Mouse (Mus musculus) midbrain, embryonic 11.5 days (tissue): ENCODE results near the gene Fyb. TPM values are rescaled to one million over a fixed set of nuclear protein-coding genes. Genes with fewer than 3 reads are reported as not detected.

Experiments
- ATAC-seq: fragments of 200-750 bp; cut with Nextera tagmentation; 2 replicates; pipeline ENCODE4 v1.8.0; 2017; ENCODE audit warnings: moderate TSS enrichment, moderate library complexity; ENCODE audit not compliant: low FRiP score
- DNase-seq: peaks from one replicate; pipeline ENCODE4 v3.0.0; 2015; ENCODE audit warnings: low spot score; ENCODE audit errors: missing footprints
- H3K27ac ChIP-seq: fragments of 300-500 bp; sonication (generic); 2 replicates; pipeline ENCODE4 v1.5.1; 2014; ENCODE audit warnings: low read depth, low read length
- H3K27me3 ChIP-seq: fragments of 300-500 bp; sonication (generic); 2 replicates; pipeline ENCODE4 v1.6.1; 2014; ENCODE audit warnings: mild to moderate bottlenecking, low read length, moderate library complexity, mixed read lengths; ENCODE audit not compliant: control insufficient read depth, insufficient read depth
- H3K36me3 ChIP-seq: fragments of 300-500 bp; sonication (generic); 2 replicates; pipeline ENCODE4 v1.6.1; 2014; ENCODE audit warnings: mild to moderate bottlenecking, low read length, moderate library complexity, mixed read lengths; ENCODE audit not compliant: control insufficient read depth, insufficient read depth
- H3K4me1 ChIP-seq: fragments of 300-500 bp; sonication (generic); 2 replicates; pipeline ENCODE4 v1.6.1; 2014; ENCODE audit warnings: low read length; ENCODE audit not compliant: control insufficient read depth, insufficient read depth
- H3K4me2 ChIP-seq: fragments of 300-500 bp; sonication (generic); 2 replicates; pipeline ENCODE4 v1.6.1; 2014; ENCODE audit warnings: mild to moderate bottlenecking, moderate library complexity
- H3K4me3 ChIP-seq: fragments of 300-500 bp; sonication (generic); 2 replicates; pipeline ENCODE4 v1.5.1; 2014; ENCODE audit warnings: low read depth, low read length
- H3K9ac ChIP-seq: fragments of 300-500 bp; sonication (generic); 2 replicates; pipeline ENCODE4 v1.6.1; 2014; ENCODE audit warnings: low read length
- H3K9me3 ChIP-seq: fragments of 300-500 bp; sonication (generic); 2 replicates; pipeline ENCODE4 v1.6.1; 2016; ENCODE audit warnings: low read length; ENCODE audit not compliant: control insufficient read depth
- WGBS: fragments of 180-500 bp; shearing (Covaris S2); extraction: QIAGEN DNeasy Blood & Tissue Kit; methylation state at CpG from one replicate; pipeline ENCODE4 v1.1.7; 2014; 5-methylcytosine and 5-hydroxymethylcytosine counted together
- polyA plus RNA-seq: library from polyadenylated mRNA; unstranded; fragments of >200 nt; fragmentation: Nextera tagmentation; extraction: Ambion mirVana; gene quantifications from 2 replicates; pipeline ENCODE4 v1.2.1, GENCODE M21; 2014

Gene Fyb
- polyA plus RNA-seq, 1 experiment from 2014 or later = 3.6 TPM

DNA sequence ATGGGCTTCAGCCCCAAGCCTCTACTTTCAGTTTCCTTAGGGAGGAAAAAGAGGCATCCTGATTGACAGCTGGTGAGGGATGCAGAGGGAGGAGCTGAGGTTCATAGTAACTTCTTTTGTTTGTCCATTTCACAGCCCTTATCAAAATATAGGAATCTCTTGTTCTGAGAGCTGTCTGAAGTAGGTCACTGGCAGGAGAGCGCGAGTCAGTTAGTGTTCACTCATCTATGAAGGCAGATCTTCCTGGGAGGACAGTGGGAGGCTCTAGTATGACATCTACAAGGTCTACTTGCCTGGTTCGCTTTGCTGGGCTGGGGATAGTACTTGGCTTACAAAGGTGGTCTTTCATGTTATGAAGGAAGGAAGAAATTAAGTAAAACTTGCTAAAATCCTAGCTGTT is 46.0 kb downstream of the Fyb start:
- Histone ChIP-seq H3K9me3 (no peaks in the 10 kb centered on the region), H3K27me3 (no peaks in the 10 kb centered on the region), H3K4me2 (no peak overlapping the region), H3K9ac (no peak overlapping the region), H3K4me1 (peaks cover 2% of the 10 kb centered on the region; the same call in 1 of the 2 replicates), H3K4me3 (no peak overlapping the region), H3K36me3 (no peaks in the 10 kb centered on the region), H3K27ac (no peak overlapping the region)
- 87% methylated on average over 3 of the region's 3 CpGs for WGBS
- ATAC-seq (no peak), DNase-seq (no peak)

DNA sequence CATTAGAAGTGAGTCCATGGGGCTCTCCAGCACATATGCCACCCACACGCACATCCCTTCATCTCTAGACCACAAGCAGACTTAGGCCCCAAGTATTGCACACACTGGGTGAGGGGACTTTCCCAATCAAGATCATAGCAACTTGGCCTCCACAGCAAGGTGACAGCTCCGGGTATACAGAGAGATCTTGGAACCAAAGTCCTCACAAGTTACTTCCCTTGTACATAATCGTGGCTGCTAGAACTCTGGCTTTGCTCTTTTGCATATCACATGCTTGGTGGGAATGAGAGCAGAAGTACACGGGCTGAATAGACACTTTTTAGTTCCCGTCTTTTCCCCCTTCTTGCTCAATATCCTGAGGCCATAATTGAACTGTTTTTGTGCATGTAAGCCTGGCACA is 46.4 kb downstream of the Fyb start:
- Histone ChIP-seq H3K4me3 (no peak overlapping the region), H3K4me2 (no peak overlapping the region), H3K27me3 (no peaks in the 10 kb centered on the region), H3K9me3 (no peaks in the 10 kb centered on the region), H3K27ac (no peak overlapping the region), H3K36me3 (no peaks in the 10 kb centered on the region), H3K4me1 (peaks cover 2% of the 10 kb centered on the region; the same call in 1 of the 2 replicates), H3K9ac (no peak overlapping the region)
- ATAC-seq (no peak), DNase-seq (no peak)
- WGBS = 90% methylated on average over 5 of the region's 5 CpGs

DNA sequence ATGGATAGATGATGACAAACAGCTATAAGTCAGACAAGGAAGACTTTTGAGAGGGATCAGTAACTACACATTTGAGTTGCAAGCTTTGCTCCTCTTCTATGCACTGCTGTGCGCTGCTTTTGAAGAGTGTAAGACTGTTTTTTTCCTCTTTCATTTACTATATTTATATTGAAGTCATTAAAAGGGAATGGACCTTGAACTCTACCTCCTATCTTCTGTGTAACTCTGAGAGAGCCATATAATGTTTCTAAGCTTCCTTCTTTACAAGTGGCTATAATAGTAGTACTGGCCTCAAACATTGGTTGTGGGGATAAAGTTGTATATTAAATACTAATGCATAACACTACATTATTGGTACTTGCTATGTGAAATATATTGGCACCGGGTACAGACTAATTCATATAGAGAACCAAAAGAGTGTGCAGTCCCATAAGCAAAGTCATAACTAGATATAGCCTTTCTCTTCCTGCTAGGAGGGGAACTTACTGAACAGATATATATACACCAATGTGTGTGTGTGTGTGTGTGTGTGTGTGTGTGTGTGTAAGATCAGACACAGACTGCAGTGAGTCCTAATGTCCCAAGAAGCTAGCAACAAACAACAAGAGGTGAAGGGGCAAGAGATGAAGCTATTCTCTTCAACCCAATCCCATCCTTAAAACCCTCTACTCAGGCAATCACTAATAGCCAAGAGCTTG is 47.7 kb downstream of the Fyb start:
- Histone ChIP-seq H3K9me3 (no peaks in the 10 kb centered on the region), H3K27ac (no peak overlapping the region), H3K4me2 (no peak overlapping the region), H3K36me3 (no peaks in the 10 kb centered on the region), H3K27me3 (no peaks in the 10 kb centered on the region), H3K9ac (no peak overlapping the region), H3K4me3 (no peak overlapping the region), H3K4me1 (no peaks in the 10 kb centered on the region)
- WGBS = 93% methylated on average over 2 of the region's 2 CpGs
- ATAC-seq (peak; percentile 31), DNase-seq (no peak)

DNA sequence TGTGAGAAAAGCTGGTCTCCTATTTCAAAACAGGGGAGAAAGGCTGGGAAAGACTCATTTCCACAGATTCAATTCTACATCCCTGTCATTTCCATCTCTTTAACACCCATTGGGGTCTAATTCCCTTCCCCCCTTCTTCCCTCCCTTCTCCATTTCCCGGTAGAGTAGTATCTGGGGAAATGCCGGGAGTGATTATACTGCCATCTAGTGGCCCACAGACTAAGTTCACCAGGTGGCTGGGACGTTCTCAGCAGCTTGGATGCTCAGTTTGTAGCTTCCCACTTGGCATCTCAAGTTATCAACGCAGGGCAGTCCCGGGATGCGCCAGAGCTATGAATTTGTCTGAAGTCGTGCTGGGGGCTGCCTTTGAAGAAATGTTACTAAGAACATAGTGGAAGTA is 48.2 kb downstream of the Fyb start:
- H3K9me3 ChIP-seq = no peaks in the 10 kb centered on the region
- H3K4me1 ChIP-seq = no peaks in the 10 kb centered on the region
- no peak overlapping the region for H3K9ac ChIP-seq
- no peaks in the 10 kb centered on the region for H3K36me3 ChIP-seq
- H3K27ac ChIP-seq = no peak overlapping the region
- no peak overlapping the region for H3K4me3 ChIP-seq
- H3K27me3 ChIP-seq = no peaks in the 10 kb centered on the region
- ATAC-seq (peak; percentile 84), DNase-seq (peak; percentile 93)
- no peak overlapping the region for H3K4me2 ChIP-seq
- 7% methylated on average over 7 of the region's 7 CpGs for WGBS

DNA sequence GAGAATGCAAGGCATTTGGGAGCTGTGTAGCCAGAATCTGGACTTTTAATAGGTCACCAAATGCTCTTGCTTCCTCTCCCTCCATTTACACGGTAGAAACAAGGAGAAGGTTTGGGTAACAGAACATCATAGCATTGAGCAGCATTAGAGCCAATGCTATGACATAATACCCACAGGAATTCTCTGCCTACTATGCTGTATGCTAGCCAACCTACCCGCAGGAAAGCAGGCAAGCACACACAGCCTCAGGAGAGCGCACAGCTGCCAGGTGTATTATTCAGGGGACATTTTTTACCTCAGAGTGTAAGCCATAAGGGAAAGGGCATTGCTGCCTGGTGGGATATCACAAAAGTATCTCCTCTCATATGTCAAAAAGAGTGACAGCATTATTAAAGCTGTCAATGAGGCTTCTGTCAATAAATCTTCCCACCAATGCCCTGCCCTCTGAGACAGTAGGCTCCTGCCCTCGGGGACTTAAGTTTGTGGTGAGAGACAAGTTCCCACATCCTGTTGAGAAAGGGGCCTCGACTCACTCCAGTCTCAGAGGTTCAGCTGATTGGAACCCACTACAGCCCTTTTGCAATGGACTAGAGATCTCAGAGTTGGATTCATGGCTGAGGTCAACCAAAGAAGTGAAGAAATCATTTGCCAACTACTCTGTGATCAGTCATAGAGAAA is 51.8 kb downstream of the Fyb start:
- no peaks in the 10 kb centered on the region for H3K4me1 ChIP-seq
- 67% methylated on average over 5 of the region's 5 CpGs for WGBS
- H3K4me2 ChIP-seq = no peak overlapping the region

DNA sequence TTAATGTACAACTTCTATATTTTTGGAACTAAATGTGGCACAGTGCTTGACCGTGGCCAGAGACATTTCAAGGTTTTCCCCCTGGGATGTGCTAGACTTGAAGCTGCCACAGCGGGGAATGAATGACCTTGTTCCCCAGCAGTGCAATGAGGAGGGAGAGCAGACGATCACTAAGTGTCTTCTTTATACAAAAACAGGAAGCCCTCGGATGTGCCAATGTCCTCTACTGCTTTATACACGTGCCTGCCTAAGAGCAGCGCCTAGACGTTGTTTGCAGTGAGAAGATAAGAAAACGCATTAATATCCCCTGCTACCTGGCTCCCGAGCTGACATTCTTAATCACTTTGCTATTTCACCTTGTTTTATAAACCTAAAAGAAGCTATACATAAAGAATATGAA is 55.3 kb downstream of the Fyb start:
- no peak for ATAC-seq
- Histone ChIP-seq H3K4me3 (no peak overlapping the region), H3K27me3 (no peaks in the 10 kb centered on the region), H3K27ac (no peak overlapping the region), H3K36me3 (no peaks in the 10 kb centered on the region), H3K4me1 (no peaks in the 10 kb centered on the region), H3K9ac (no peak overlapping the region), H3K9me3 (no peaks in the 10 kb centered on the region), H3K4me2 (no peak overlapping the region)
- DNase-seq = no peak
- 78% methylated on average over 9 of the region's 9 CpGs for WGBS

More for the DNA sequence above, 51.8 kb downstream of the Fyb start:
- Histone ChIP-seq H3K27me3 (no peaks in the 10 kb centered on the region), H3K9me3 (no peaks in the 10 kb centered on the region), H3K36me3 (no peaks in the 10 kb centered on the region), H3K27ac (no peak overlapping the region), H3K4me3 (no peak overlapping the region), H3K9ac (no peak overlapping the region)
- DNase-seq (no peak), ATAC-seq (no peak)

DNA sequence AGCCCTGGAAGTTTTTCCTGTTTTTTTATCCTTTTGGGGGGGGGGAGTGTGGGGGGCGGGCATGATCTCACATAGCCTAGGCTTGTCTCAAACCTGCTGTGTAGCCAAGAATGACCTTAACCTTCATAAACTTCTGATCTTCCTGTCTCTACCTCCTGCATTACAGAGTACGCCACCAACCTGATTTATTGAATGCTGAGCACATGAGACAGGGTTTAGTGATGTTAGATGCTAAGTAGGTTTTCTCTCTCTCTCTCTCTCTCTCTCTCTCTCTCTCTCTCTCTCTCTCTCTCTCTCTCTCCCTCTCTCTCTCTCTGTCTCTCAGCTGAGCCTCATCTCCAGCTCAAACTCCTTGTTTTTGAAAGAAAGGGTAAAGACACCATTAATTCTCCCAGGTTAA is 56.0 kb downstream of the Fyb start:
- H3K27me3 ChIP-seq = no peaks in the 10 kb centered on the region
- H3K27ac ChIP-seq = no peak overlapping the region
- H3K9ac ChIP-seq = no peak overlapping the region
- H3K4me1 ChIP-seq = no peaks in the 10 kb centered on the region
- H3K4me3 ChIP-seq = no peak overlapping the region
- no peak overlapping the region for H3K4me2 ChIP-seq
- H3K9me3 ChIP-seq = no peaks in the 10 kb centered on the region
- H3K36me3 ChIP-seq = no peaks in the 10 kb centered on the region
- 94% methylated on average over 2 of the region's 2 CpGs for whole genome bisulfite sequencing
- DNase-seq (no peak), ATAC-seq (no peak)

DNA sequence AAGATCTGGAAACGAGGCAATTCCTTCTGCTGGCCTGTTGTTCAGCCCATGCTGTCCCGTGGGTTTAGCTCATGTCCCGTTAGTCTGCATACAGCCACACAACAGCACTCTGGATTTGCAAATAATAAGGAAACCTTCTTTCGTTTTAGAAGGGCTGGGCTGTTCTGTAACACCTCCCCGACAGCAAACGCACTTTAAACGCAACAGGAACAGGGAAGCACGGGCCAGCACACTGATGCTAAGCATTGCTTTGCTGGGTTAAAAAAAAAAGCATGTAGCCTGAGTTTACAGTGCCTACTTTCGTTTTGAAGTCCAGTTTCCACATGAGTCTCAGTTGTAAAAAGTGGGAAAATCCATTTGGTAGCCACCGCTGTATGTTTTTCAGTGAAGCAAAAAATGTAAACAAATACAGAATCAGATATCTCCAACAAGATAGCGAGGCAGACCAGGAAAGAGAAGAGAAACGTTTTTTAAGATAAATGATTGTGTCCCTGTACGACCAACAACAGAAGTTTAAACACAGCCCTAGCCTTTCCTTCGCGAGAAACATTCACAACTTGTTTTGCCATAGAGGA is 56.6 kb downstream of the Fyb start:
- Histone ChIP-seq H3K27me3 (no peaks in the 10 kb centered on the region), H3K4me1 (no peaks in the 10 kb centered on the region), H3K36me3 (no peaks in the 10 kb centered on the region), H3K4me3 (no peak overlapping the region), H3K9ac (no peak overlapping the region), H3K27ac (no peak overlapping the region), H3K9me3 (no peaks in the 10 kb centered on the region), H3K4me2 (no peak overlapping the region)
- no peak for DNase-seq
- 89% methylated on average over 15 of the region's 15 CpGs for WGBS
- ATAC-seq = no peak

GRCm38 (mm10) chr15:6579769-6580261 is 57.2 kb downstream of the Fyb start:
- no peaks in the 10 kb centered on the region for H3K27me3 ChIP-seq
- no peak overlapping the region for H3K4me3 ChIP-seq
- no peak overlapping the region for H3K27ac ChIP-seq
- no peaks in the 10 kb centered on the region for H3K9me3 ChIP-seq
- DNase-seq (no peak), ATAC-seq (no peak)
- no peaks in the 10 kb centered on the region for H3K4me1 ChIP-seq
- no peak overlapping the region for H3K9ac ChIP-seq
- no peak overlapping the region for H3K4me2 ChIP-seq
- 89% methylated on average over 11 of the region's 11 CpGs for WGBS
- H3K36me3 ChIP-seq = no peaks in the 10 kb centered on the region
